Mouse (Mus musculus): ENCODE measurements around the gene Tbc1d14.

Gene Tbc1d14

DNA sequence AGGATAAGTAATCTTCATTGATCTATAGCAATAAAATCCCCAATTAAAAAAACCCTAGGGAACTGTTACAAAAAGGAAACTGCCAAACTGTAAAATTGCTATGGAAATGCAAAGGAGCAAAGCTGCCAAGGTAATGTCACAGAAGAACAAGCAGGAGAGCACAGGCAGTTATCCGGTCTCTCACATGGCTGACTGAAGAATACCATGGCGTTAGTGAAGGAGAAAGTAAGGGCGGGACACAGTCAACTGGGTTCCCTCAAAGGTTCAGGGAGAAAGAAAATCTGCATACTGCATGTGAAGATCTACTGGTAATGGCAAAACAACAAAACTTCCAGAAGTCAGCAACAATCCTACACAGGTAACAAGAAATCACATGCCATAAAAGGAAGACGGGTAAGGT is 36.8 kb downstream of the Tbc1d14 start:
- in situ Hi-C loops (cut with MboI, MseI) = no loop called here

DNA sequence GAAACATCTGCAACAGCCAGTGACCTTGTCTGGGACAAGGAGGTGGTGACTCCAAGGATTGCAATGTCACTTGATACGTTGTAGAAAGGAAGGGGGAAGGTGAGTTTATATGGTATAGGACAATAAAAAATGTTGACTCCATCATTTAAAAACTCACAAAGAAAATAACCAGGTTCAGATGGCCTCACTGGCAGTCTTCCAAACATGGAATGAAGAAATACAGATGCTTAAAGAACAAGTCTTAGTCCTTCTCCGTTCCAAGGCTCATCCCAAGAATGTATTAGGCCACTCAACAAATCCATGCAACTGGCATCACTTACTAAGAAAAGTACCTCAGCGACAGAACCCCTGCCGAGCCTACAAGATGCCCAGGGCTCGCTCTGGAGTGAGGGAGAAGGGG is 38.6 kb downstream of the Tbc1d14 start:
- in situ Hi-C loops (cut with MboI, MseI) = no loop called here

DNA sequence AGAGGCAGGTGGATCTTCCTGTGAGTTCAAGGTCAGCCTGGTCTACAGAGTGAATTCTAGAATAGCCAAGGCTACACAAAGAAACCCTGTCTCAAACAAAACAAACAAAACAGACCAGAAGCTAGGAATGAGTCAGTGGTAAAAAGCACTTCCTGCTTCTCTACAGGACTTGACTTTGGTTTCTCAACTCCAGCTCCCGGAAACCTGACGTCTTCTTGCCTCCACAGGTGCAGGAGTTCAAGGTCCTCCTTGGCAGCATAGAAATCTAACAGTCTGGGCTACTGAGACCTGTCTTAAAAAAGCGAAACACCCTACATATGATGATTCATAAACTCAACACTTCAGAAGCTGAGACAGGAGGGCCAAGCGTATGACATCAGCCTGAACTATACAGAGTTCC is 39.2 kb downstream of the Tbc1d14 start:
- in situ Hi-C loops (cut with MboI, MseI) = no loop called here

GRCm38 (mm10) chr5:36553056-36553606 is 39.9 kb downstream of the Tbc1d14 start:
- in situ Hi-C loops (cut with MboI, MseI) = no loop called here

DNA sequence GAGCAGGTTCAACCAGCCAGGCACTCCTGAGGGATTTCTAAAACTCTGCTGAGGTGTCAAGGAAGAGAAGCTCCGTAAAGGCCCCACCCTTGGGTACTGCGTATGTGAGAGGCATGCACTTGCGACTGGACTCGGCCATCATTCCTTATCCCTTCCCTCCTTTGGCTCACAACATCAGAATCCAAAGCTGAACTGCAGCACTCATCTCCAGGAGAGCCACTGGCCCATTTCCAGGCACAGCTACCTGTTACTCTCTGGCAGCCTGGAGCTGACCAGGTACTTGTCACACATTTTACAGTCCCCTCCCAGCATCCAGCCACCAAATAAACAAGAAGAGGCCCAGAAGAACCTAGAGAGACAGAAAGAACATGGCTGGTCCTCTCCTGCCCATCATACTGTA is 40.7 kb downstream of the Tbc1d14 start:
- in situ Hi-C loops (cut with MboI, MseI) = no loop called here

DNA sequence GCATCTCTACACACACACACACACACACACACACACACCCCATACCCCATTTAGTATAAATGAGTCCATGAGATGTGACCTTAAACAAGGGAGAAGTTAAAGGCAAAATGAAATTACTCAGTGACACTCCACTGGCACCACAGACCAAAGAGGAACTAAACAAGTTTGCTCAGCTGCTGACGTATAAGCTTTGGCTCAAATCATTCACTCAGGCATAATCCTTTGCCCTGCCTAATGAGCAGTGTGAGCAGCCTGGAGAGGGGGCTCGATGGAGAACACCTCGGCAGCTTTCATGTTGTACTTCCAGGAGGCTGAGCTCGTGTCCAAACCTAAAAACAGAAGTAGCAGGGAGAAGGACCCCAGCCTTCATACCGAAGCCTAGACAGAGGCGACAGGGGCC is 43.8 kb downstream of the Tbc1d14 start:
- in situ Hi-C loops (cut with MboI, MseI) = no loop called here

- in situ Hi-C loops (cut with MboI, MseI) = no loop called here
Measured at GRCm38 (mm10) chr5:36544765-36545164, 48.3 kb downstream of the Tbc1d14 start.

- in situ Hi-C loops (cut with MboI, MseI) = no loop called here
Measured at GRCm38 (mm10) chr5:36540928-36541327, 52.1 kb downstream of the Tbc1d14 start.

DNA sequence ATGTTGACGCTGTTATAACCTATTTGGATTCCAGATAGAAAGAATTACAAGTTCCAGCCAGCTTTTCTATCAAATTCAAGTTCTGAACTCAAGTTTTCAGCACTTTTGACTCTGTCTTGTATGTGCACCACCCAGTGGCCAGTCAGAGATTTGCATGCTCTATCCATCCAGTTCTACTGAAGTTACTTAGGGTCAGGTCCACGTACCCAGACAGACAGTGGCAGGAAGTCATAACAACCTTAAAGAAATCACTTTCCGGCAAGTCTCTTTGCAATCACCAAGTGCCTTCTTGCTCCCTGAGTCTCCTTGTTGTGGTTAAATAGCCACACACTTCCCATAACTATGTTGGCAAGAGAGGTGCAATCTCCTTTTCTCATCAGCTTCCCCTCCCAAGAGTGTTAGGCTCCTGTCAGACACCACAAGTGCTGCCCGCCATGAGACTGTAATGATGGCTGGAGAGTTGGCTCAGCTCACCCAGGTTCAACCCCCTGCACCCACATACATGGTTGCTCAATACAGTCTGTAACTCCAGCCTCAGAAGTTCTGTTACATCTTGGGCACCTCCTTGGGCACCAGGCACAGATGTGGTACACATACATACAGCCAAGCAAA is 54.4 kb downstream of the Tbc1d14 start:
- in situ Hi-C loops (cut with MboI, MseI) = no loop called here

GRCm38 (mm10) chr5:36536424-36536823 is 56.7 kb downstream of the Tbc1d14 start:
- in situ Hi-C loops (cut with MboI, MseI) = no loop called here

- in situ Hi-C loops (cut with MboI, MseI) = no loop called here
Measured at GRCm38 (mm10) chr5:36535438-36536176, 57.5 kb downstream of the Tbc1d14 start.

DNA sequence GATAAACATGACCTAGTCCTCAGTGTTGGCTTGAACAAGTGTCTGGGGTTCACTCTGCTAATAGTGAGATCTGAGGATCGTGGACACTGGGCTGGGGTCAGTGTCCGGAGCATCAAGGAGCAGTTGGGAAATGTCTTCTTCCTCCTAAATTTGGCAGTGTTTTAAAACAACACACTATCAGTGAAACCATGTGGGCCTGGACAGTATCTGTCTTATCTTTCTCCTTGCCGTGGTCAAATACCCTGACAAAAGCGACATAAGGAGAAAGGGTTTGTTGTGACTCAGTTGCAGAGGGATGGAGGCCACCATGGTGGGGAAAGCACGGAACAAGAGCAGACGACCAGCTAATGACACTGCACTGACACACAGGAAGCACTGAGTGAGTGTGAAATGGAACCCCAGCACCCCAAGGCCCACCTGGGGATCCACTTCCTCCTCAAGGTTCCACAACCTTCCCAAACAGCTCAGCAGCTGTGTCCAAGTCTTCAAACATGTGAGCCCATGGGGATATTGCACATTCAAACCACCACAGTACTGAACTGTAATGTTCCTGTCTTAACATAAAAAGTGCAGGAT is 58.5 kb downstream of the Tbc1d14 start:
- in situ Hi-C loops (cut with MboI, MseI) = loop anchor here (5.0 kb wide), 1 partner anchor 48 kb away; no protein-coding TSS in a partner anchor

DNA sequence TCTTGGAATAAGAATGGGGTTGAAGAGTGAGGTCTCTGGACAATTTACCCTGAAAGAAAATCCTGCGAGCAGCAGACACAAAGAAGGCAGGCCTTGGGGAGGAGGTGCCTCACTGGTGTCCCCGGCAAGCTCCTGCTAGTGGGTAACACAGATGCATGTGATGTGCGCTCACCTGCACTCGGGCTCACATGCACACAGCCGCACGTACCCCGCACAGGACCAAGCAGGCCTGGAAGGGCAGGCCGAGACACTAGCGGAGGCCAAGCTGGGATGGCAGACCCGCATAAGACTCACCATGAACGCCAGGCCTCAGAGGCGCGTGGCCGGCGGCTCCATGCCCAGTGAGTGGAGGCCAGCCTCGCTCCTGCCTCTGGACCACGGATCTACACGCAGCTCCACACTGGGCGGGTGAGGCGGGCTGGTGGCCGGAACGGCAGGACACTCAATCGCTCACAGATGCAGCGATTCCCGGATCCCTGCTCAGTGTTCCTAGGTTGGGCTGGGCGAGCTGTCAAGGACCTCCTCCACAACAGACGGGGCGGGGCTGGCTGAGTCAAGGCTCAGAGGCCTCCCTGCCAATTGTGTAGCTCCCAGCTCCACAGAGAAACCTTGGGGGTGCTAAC is 62.8 kb downstream of the Tbc1d14 start:
- in situ Hi-C loops (cut with MboI, MseI) = loop anchor here (5.0 kb wide), 1 partner anchor 52 kb away; no protein-coding TSS in a partner anchor

DNA sequence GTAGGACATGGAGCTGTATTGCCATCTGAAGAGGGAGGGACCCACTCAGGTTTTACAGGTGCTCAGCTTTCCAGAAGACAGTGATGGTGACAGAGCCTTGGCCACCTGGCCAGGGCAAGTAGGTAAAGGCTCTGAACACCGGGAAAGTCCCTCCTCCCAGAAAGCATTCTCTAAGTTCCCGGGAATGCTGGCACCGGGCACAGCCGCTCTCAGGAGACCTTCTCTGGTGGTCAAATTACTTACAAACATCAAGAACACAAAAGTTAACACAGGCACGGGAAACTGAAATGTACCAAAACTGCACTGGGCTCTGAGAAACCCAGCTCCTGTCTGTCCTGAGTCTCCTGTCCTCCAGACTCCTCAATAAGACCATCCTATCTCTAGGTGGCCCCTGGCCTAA is 63.4 kb downstream of the Tbc1d14 start:
- in situ Hi-C loops (cut with MboI, MseI) = loop anchor here (5.0 kb wide), 1 partner anchor 53 kb away; no protein-coding TSS in a partner anchor

- in situ Hi-C loops (cut with MboI, MseI) = no loop called here
Measured at GRCm38 (mm10) chr5:36526921-36527320, 66.2 kb downstream of the Tbc1d14 start.

DNA sequence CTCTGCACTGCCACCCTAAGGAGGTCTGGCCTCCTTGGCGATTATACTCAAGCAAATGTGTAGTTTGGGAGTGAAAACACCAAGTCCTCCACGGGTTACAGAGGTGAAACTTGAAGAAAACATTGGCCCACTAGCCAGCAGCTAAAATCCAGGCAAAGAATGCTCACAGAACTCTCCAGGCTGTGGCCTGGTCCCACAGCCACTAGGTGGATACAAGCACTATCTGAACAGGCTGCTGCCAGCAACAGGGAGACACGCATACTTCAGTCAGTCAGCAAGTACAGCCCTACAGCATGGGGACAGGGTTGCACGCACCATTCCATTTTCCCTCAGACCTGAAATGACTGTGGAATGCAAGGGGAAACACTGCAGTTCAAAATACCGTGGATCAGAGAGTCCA is 66.8 kb downstream of the Tbc1d14 start:
- in situ Hi-C loops (cut with MboI, MseI) = no loop called here

- in situ Hi-C loops (cut with MboI, MseI) = no loop called here
Measured at GRCm38 (mm10) chr5:36525216-36525615, 67.9 kb downstream of the Tbc1d14 start.

GRCm38 (mm10) chr5:36523219-36523703 is 69.8 kb downstream of the Tbc1d14 start:
- in situ Hi-C loops (cut with MboI, MseI) = no loop called here

DNA sequence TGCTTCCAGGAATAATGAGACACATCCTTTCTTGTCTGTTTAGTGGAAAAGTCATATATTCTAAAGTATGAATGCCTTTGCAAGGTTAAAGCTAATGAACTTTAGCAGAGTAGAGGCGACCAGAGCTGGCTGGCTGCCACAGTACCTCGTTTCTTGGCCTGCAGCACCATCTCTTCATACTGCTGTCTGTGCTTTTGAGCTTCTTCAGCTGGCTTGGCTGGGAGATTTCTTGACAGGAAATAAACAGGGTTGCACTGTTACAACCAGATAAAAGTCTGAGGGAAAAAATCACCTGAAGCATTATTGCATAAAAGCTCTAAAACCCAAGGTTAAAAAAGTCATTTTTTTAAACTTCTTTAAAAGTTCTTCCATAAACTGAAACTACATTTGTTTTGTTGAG is 70.3 kb downstream of the Tbc1d14 start:
- in situ Hi-C loops (cut with MboI, MseI) = no loop called here

DNA sequence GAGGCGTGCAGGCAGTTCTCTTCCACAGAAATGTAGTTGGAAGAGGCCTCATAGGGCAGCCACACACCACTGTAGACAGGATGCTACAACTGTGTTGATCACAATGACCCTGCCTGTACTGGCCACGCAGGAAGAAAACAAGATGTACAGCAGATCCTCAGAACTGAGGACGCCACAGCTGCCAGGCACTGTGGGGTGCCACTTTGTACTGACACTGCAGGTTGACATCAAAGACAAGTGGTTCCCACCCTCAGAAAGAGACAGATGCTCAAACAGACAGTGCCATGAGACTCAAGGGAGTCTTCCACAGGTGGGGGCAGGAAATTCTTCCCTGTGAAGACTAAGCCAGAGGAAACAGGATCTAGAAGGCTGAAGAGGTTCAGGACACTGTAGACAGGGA is 73.3 kb downstream of the Tbc1d14 start:
- in situ Hi-C loops (cut with MboI, MseI) = no loop called here

- in situ Hi-C loops (cut with MboI, MseI) = no loop called here
Measured at GRCm38 (mm10) chr5:36517596-36517995, 75.5 kb downstream of the Tbc1d14 start.

DNA sequence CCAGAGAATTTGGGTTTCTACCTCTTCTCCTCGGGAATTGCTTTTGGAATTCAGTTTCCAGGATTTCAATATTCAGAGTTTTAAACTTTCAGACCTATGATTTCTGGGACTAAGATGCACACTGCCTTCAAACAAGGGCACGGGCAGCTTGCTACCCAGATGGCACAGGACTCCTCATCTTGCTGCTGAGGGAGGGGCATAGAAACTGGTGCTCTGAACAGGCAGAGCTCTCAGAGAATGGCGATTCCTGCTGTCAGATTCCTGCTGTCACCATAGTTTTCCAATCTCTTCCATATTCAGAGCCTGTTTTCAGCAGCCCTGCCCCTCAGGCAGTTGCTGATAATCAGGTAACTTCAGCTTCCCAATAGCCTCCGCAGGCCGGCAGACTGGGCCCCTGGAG is 77.5 kb downstream of the Tbc1d14 start:
- in situ Hi-C loops (cut with MboI, MseI) = no loop called here

Data from T-helper 1 cell (primary cell).